Comparison of ENCODE assay signal across 8 mouse cellular contexts in genomic region chr15:83555161-83555974, GRCm38 (mm10). TPM values are rescaled to one million over a fixed set of nuclear protein-coding genes. Genes with fewer than 3 reads are reported as not detected.
DNase-seq lines count a peak whose midpoint lies in the region; ATAC-seq lines count a peak whose summit lies in the region.

No protein-coding gene starts in this region.

- DNase-seq in adrenal gland, adult 18-20 months (ENCODE audit: low spot score in 2 of 2) = peak; percentile 84 to 85
- DNase-seq in embryo, embryonic 10.5 days (ENCODE audit: low spot score) = peak; percentile 93
- peak; percentile 86 for DNase-seq in gastrocnemius, postnatal 14 days
- DNase-seq in left cerebral cortex, adult 9 months (ENCODE audit: low spot score in 2 of 2) = peak; percentile 55 to 85
- DNase-seq in right cerebral cortex, adult 2 months (ENCODE audit: low spot score in 2 of 2) = peak; percentile 84 to 88
- DNase-seq in urinary bladder, postnatal 10 days (ENCODE audit: low spot score) = peak; percentile 44

- no peaks in the 10 kb centered on the region for H3K27me3 ChIP-seq in megakaryocyte, embryonic 14.5 days (replicated peaks)

- H3K4me3 ChIP-seq in megakaryocyte, embryonic 14.5 days (replicated peaks) = peak overlapping the region; percentile 97

- peaks cover 41% of the 10 kb centered on the region for H3K4me1 ChIP-seq in megakaryocyte, embryonic 14.5 days

- peak; percentile 91 for ATAC-seq in inflammation-experienced regulatory T-cells, adult 6 months

- intact Hi-C loops in gastrocnemius, postnatal 14 days (cut with DNase I; ENCODE audit: low total_unique reads) = no loop called here

- H3K36me3 ChIP-seq in megakaryocyte, embryonic 14.5 days (replicated peaks; ENCODE audit: low read length) = peaks cover 36% of the 10 kb centered on the region

- no peaks in the 10 kb centered on the region for H3K9me3 ChIP-seq in megakaryocyte, embryonic 14.5 days

RNA-seq across cellular contexts. Expression of gene Tspo, which starts 8.0 kb away (rescaled TPM):
- 100 to 1,000 TPM; 395 to 578 TPM for total RNA-seq in adrenal gland, adult 18-20 months (2021)
- 10 to 100 TPM; 24.9 to 33.5 TPM for total RNA-seq in gastrocnemius, postnatal 14 days (2021)
- 100 to 1,000 TPM; 311 to 463 (median 342) TPM for polyA plus RNA-seq in inflammation-experienced regulatory T-cells, adult 6 months (2017; shearing (Covaris generic))
- 531 TPM in 2 replicates for polyA plus RNA-seq in megakaryocyte, embryonic 14.5 days (2012; ENCODE audit: insufficient read depth, low replicate concordance)

RNA-seq across cellular contexts. Expression of gene Mcat, which starts 8.2 kb away (rescaled TPM):
- 10 to 100 TPM; 31.1 to 41.3 TPM for total RNA-seq in adrenal gland, adult 18-20 months (2021)
- total RNA-seq in gastrocnemius, postnatal 14 days (2021) = 10 to 100 TPM; 20.4 to 21.9 TPM
- polyA plus RNA-seq in inflammation-experienced regulatory T-cells, adult 6 months (2017; shearing (Covaris generic)) = 1 to 10 TPM; 3.0 to 5.2 (median 4.1) TPM
- 15.3 and 15.9 TPM in 2 replicates for polyA plus RNA-seq in megakaryocyte, embryonic 14.5 days (2012; ENCODE audit: insufficient read depth, low replicate concordance)

RNA-seq across cellular contexts. Expression of gene Bik, which starts 28.7 kb away (rescaled TPM):
- 1 to 10 TPM; 3.9 to 4.8 TPM for total RNA-seq in adrenal gland, adult 18-20 months (2021)
- total RNA-seq in gastrocnemius, postnatal 14 days (2021) = 1 to 10 TPM; 2.8 to 3.2 TPM
- polyA plus RNA-seq in inflammation-experienced regulatory T-cells, adult 6 months (2017; shearing (Covaris generic)) = 1 to 10 TPM; 2.7 to 3.6 (median 3.4) TPM
- 3.1 and 3.5 TPM in 2 replicates for polyA plus RNA-seq in megakaryocyte, embryonic 14.5 days (2012; ENCODE audit: insufficient read depth, low replicate concordance)

RNA-seq across cellular contexts. Expression of gene Ttll12, which starts 39.6 kb away (rescaled TPM):
- total RNA-seq in adrenal gland, adult 18-20 months (2021) = 10 to 100 TPM; 27.9 to 30.4 TPM
- 1 to 10 TPM; 6.3 to 8.3 TPM for total RNA-seq in gastrocnemius, postnatal 14 days (2021)
- 10 to 100 TPM; 11.0 to 17.4 (median 13.2) TPM for polyA plus RNA-seq in inflammation-experienced regulatory T-cells, adult 6 months (2017; shearing (Covaris generic))
- 36.8 and 55.0 TPM in 2 replicates for polyA plus RNA-seq in megakaryocyte, embryonic 14.5 days (2012; ENCODE audit: insufficient read depth, low replicate concordance)

RNA-seq across cellular contexts. Expression of gene Ttll1, which starts 44.7 kb away (rescaled TPM):
- 1 to 10 TPM; 6.9 to 8.8 TPM for total RNA-seq in adrenal gland, adult 18-20 months (2021)
- total RNA-seq in gastrocnemius, postnatal 14 days (2021) = 1 to 10 TPM; 3.6 to 5.1 TPM
- polyA plus RNA-seq in inflammation-experienced regulatory T-cells, adult 6 months (2017; shearing (Covaris generic)) = 10 to 100 TPM in 1 of 3 experiments, 1 to 10 TPM in 2; 6.8 to 11.7 (median 9.6) TPM
- 8.3 TPM in 1 of 2 replicates, not detected in the other for polyA plus RNA-seq in megakaryocyte, embryonic 14.5 days (2012; ENCODE audit: insufficient read depth, low replicate concordance)

Comparison
In these comparisons a context has a peak if more than half of its experiments do, and no peak if none do; other contexts are left out.
1. Peak in every context shown above with its lines: DNase-seq, ATAC-seq and H3K4me3 ChIP-seq.
2. RNA of gene Tspo, which starts 8.0 kb away (total RNA-seq): 395 to 578 TPM in adrenal gland, adult 18-20 months; 24.9 to 33.5 TPM in gastrocnemius, postnatal 14 days; every median in the first group is over 10 times any median in the second.